Mouse (Mus musculus): ENCODE data around the gene Swi5. TPM values are rescaled to one million over a fixed set of nuclear protein-coding genes. Genes with fewer than 3 reads are reported as not detected.

Swi5 gene
- 330 and 385 TPM in 2 replicates for polyA plus RNA-seq (2014; fragmentation: Nextera tagmentation; extraction: Ambion mirVana)

- peak; percentile 100 for DNase-seq (ENCODE audit: low spot score)
- H3K9ac ChIP-seq (ENCODE audit: low read length) = peak within 1 kb of the TSS; percentile 88
- peaks cover 18% of the 10 kb centered on the region; the same call in 1 of the 2 replicates for H3K4me1 ChIP-seq (ENCODE audit: control insufficient read depth, insufficient read depth, low read length)
- no peak within 1 kb of the TSS for H3K27ac ChIP-seq (ENCODE audit: low read depth, low read length)
- H3K4me3 ChIP-seq (ENCODE audit: low read depth, low read length) = peak within 1 kb of the TSS; percentile 92
- peaks cover 4% of the 10 kb centered on the region for H3K36me3 ChIP-seq (ENCODE audit: control insufficient read depth, insufficient read depth, low read length)
- peak; percentile 99 for ATAC-seq (ENCODE audit: insufficient read depth, low FRiP score, low TSS enrichment)
- WGBS = 0% methylated on average over 36 of the region's 41 CpGs
- no peaks in the 10 kb centered on the region for H3K9me3 ChIP-seq (ENCODE audit: control insufficient read depth, low read length)
- H3K4me2 ChIP-seq (ENCODE audit: low read depth) = peak within 1 kb of the TSS; percentile 94
- H3K27me3 ChIP-seq (ENCODE audit: control insufficient read depth, insufficient read depth, low read length) = no peaks in the 10 kb centered on the region
These were observed at the start of gene Swi5 for GRCm38 (mm10) chr2:32287923-32288367. Gene Swi5 (minus strand): TSS chr2:32288075.

GRCm38 (mm10) chr2:32335888-32336287, 48.0 kb upstream of the Swi5 start:
- H3K27me3 ChIP-seq (ENCODE audit: control insufficient read depth, insufficient read depth, low read length) = no peaks in the 10 kb centered on the region; the same call in 1 of the 2 replicates
- no peak overlapping the region for H3K9ac ChIP-seq (ENCODE audit: low read length)
- H3K4me2 ChIP-seq (ENCODE audit: low read depth) = no peak overlapping the region
- peaks cover 2% of the 10 kb centered on the region; the same call in 1 of the 2 replicates for H3K36me3 ChIP-seq (ENCODE audit: control insufficient read depth, insufficient read depth, low read length)
- H3K27ac ChIP-seq (ENCODE audit: low read depth, low read length) = no peak overlapping the region
- H3K9me3 ChIP-seq (ENCODE audit: control insufficient read depth, low read length) = no peaks in the 10 kb centered on the region
- WGBS = 52% methylated on average over 15 of the region's 15 CpGs
- DNase-seq (ENCODE audit: low spot score) = no peak
- no peak overlapping the region for H3K4me3 ChIP-seq (ENCODE audit: low read depth, low read length)
- no peak for ATAC-seq (ENCODE audit: insufficient read depth, low FRiP score, low TSS enrichment)
- H3K4me1 ChIP-seq (ENCODE audit: control insufficient read depth, insufficient read depth, low read length) = no peaks in the 10 kb centered on the region

- WGBS = 86% methylated on average over 5 of the region's 5 CpGs
These were observed 44.3 kb upstream of the Swi5 start for GRCm38 (mm10) chr2:32332159-32332558.

GRCm38 (mm10) chr2:32329531-32329930, 41.7 kb upstream of the Swi5 start:
- ATAC-seq (ENCODE audit: insufficient read depth, low FRiP score, low TSS enrichment) (no peak), DNase-seq (ENCODE audit: low spot score) (peak; percentile 27)
- peaks cover 8% of the 10 kb centered on the region for H3K4me1 ChIP-seq (ENCODE audit: control insufficient read depth, insufficient read depth, low read length)
- 39% methylated on average over 6 of the region's 6 CpGs for WGBS
- H3K9me3 ChIP-seq (ENCODE audit: control insufficient read depth, low read length) = no peaks in the 10 kb centered on the region
- no peak overlapping the region for H3K9ac ChIP-seq (ENCODE audit: low read length)
- no peaks in the 10 kb centered on the region for H3K27me3 ChIP-seq (ENCODE audit: control insufficient read depth, insufficient read depth, low read length)
- no peak overlapping the region for H3K4me3 ChIP-seq (ENCODE audit: low read depth, low read length)
- H3K36me3 ChIP-seq (ENCODE audit: control insufficient read depth, insufficient read depth, low read length) = no peaks in the 10 kb centered on the region; the same call in 1 of the 2 replicates
- H3K4me2 ChIP-seq (ENCODE audit: low read depth) = no peak overlapping the region
- no peak overlapping the region for H3K27ac ChIP-seq (ENCODE audit: low read depth, low read length)

More at GRCm38 (mm10) chr2:32332159-32332558, 44.3 kb upstream of the Swi5 start:
- Histone ChIP-seq H3K4me2 (ENCODE audit: low read depth) (no peak overlapping the region), H3K4me1 (ENCODE audit: control insufficient read depth, insufficient read depth, low read length) (peaks cover 8% of the 10 kb centered on the region), H3K9me3 (ENCODE audit: control insufficient read depth, low read length) (no peaks in the 10 kb centered on the region), H3K9ac (ENCODE audit: low read length) (no peak overlapping the region), H3K27ac (ENCODE audit: low read depth, low read length) (no peak overlapping the region), H3K27me3 (ENCODE audit: control insufficient read depth, insufficient read depth, low read length) (no peaks in the 10 kb centered on the region), H3K4me3 (ENCODE audit: low read depth, low read length) (no peak overlapping the region), H3K36me3 (ENCODE audit: control insufficient read depth, insufficient read depth, low read length) (peaks cover 2% of the 10 kb centered on the region; the same call in 1 of the 2 replicates)
- DNase-seq (ENCODE audit: low spot score) (no peak), ATAC-seq (ENCODE audit: insufficient read depth, low FRiP score, low TSS enrichment) (no peak)

- H3K9me3 ChIP-seq (ENCODE audit: control insufficient read depth, low read length) = no peaks in the 10 kb centered on the region
These were observed 41.1 kb upstream of the Swi5 start for GRCm38 (mm10) chr2:32328911-32329460.

GRCm38 (mm10) chr2:32327200-32327599, 39.3 kb upstream of the Swi5 start:
- ATAC-seq (ENCODE audit: insufficient read depth, low FRiP score, low TSS enrichment) (no peak), DNase-seq (ENCODE audit: low spot score) (no peak)
- Histone ChIP-seq H3K9ac (ENCODE audit: low read length) (no peak overlapping the region), H3K4me1 (ENCODE audit: control insufficient read depth, insufficient read depth, low read length) (peaks cover 8% of the 10 kb centered on the region), H3K27ac (ENCODE audit: low read depth, low read length) (no peak overlapping the region), H3K36me3 (ENCODE audit: control insufficient read depth, insufficient read depth, low read length) (no peaks in the 10 kb centered on the region), H3K9me3 (ENCODE audit: control insufficient read depth, low read length) (no peaks in the 10 kb centered on the region), H3K4me2 (ENCODE audit: low read depth) (no peak overlapping the region), H3K27me3 (ENCODE audit: control insufficient read depth, insufficient read depth, low read length) (no peaks in the 10 kb centered on the region), H3K4me3 (ENCODE audit: low read depth, low read length) (no peak overlapping the region)
- WGBS = 90% methylated on average over 4 of the region's 4 CpGs

More at GRCm38 (mm10) chr2:32328911-32329460, 41.1 kb upstream of the Swi5 start:
- H3K36me3 ChIP-seq (ENCODE audit: control insufficient read depth, insufficient read depth, low read length) = no peaks in the 10 kb centered on the region; the same call in 1 of the 2 replicates
- no peak; the same call in 1 of the 2 replicates for ATAC-seq (ENCODE audit: insufficient read depth, low FRiP score, low TSS enrichment)
- no peak overlapping the region for H3K4me2 ChIP-seq (ENCODE audit: low read depth)
- WGBS = 13% methylated on average over 13 of the region's 13 CpGs
- H3K4me3 ChIP-seq (ENCODE audit: low read depth, low read length) = no peak overlapping the region
- no peak overlapping the region for H3K9ac ChIP-seq (ENCODE audit: low read length)
- peak; percentile 50 for DNase-seq (ENCODE audit: low spot score)
- no peaks in the 10 kb centered on the region for H3K27me3 ChIP-seq (ENCODE audit: control insufficient read depth, insufficient read depth, low read length)
- H3K4me1 ChIP-seq (ENCODE audit: control insufficient read depth, insufficient read depth, low read length) = peaks cover 8% of the 10 kb centered on the region
- H3K27ac ChIP-seq (ENCODE audit: low read depth, low read length) = no peak overlapping the region

- ATAC-seq (ENCODE audit: insufficient read depth, low FRiP score, low TSS enrichment) = no peak
These were observed 37.5 kb upstream of the Swi5 start for GRCm38 (mm10) chr2:32325342-32325741.

GRCm38 (mm10) chr2:32324322-32324721, 36.4 kb upstream of the Swi5 start:
- WGBS = 62% methylated on average over 4 of the region's 4 CpGs
- peaks cover 8% of the 10 kb centered on the region for H3K4me1 ChIP-seq (ENCODE audit: control insufficient read depth, insufficient read depth, low read length)

More at GRCm38 (mm10) chr2:32325342-32325741, 37.5 kb upstream of the Swi5 start:
- WGBS = 81% methylated on average over 7 of the region's 7 CpGs
- H3K27me3 ChIP-seq (ENCODE audit: control insufficient read depth, insufficient read depth, low read length) = no peaks in the 10 kb centered on the region
- no peak overlapping the region for H3K4me3 ChIP-seq (ENCODE audit: low read depth, low read length)
- no peak overlapping the region for H3K27ac ChIP-seq (ENCODE audit: low read depth, low read length)
- no peak overlapping the region for H3K4me2 ChIP-seq (ENCODE audit: low read depth)
- DNase-seq (ENCODE audit: low spot score) = no peak
- H3K9ac ChIP-seq (ENCODE audit: low read length) = no peak overlapping the region
- H3K9me3 ChIP-seq (ENCODE audit: control insufficient read depth, low read length) = no peaks in the 10 kb centered on the region
- H3K36me3 ChIP-seq (ENCODE audit: control insufficient read depth, insufficient read depth, low read length) = no peaks in the 10 kb centered on the region
- H3K4me1 ChIP-seq (ENCODE audit: control insufficient read depth, insufficient read depth, low read length) = peaks cover 8% of the 10 kb centered on the region

More at GRCm38 (mm10) chr2:32324322-32324721, 36.4 kb upstream of the Swi5 start:
- H3K36me3 ChIP-seq (ENCODE audit: control insufficient read depth, insufficient read depth, low read length) = no peaks in the 10 kb centered on the region
- H3K27ac ChIP-seq (ENCODE audit: low read depth, low read length) = no peak overlapping the region
- no peak for DNase-seq (ENCODE audit: low spot score)
- no peak overlapping the region for H3K4me3 ChIP-seq (ENCODE audit: low read depth, low read length)
- no peak for ATAC-seq (ENCODE audit: insufficient read depth, low FRiP score, low TSS enrichment)
- no peak overlapping the region for H3K9ac ChIP-seq (ENCODE audit: low read length)
- H3K27me3 ChIP-seq (ENCODE audit: control insufficient read depth, insufficient read depth, low read length) = no peaks in the 10 kb centered on the region
- no peak overlapping the region for H3K4me2 ChIP-seq (ENCODE audit: low read depth)
- H3K9me3 ChIP-seq (ENCODE audit: control insufficient read depth, low read length) = no peaks in the 10 kb centered on the region
